Mouse (Mus musculus) forebrain, embryonic 11.5 days (tissue): Measurements from ENCODE around the gene Pih1d2. TPM values are rescaled to one million over a fixed set of nuclear protein-coding genes. Genes with fewer than 3 reads are reported as not detected.
A peak's percentile ranks its signal among the peaks of the same experiment; 100 is the strongest.

Experiments
- ATAC-seq: fragments of 200-750 bp; cut with Nextera tagmentation; replicated peaks from 2 replicates; pipeline ENCODE4 v1.8.0; 2017; ENCODE audit warnings: moderate TSS enrichment; ENCODE audit not compliant: low FRiP score
- DNase-seq: peaks from one replicate; pipeline ENCODE4 v3.0.0-alpha.2; 2017; ENCODE audit warnings: low spot score
- H3K27ac ChIP-seq: fragments of 300-500 bp; sonication (generic); 2 replicates; pipeline ENCODE4 v1.5.1; 2014; ENCODE audit warnings: low read depth, low read length
- H3K27me3 ChIP-seq: fragments of 300-500 bp; sonication (generic); 2 replicates; pipeline ENCODE4 v1.6.1; 2014; ENCODE audit warnings: mild to moderate bottlenecking, low read length, mixed read lengths; ENCODE audit not compliant: control insufficient read depth, insufficient read depth
- H3K36me3 ChIP-seq: fragments of 300-500 bp; sonication (generic); 2 replicates; pipeline ENCODE4 v1.6.1; 2014; ENCODE audit warnings: mild to moderate bottlenecking, low read length, moderate library complexity, mixed read lengths; ENCODE audit not compliant: control insufficient read depth, insufficient read depth
- H3K4me1 ChIP-seq: fragments of 300-500 bp; sonication (generic); replicated peaks from 2 replicates; pipeline ENCODE4 v1.6.1; 2014; ENCODE audit warnings: low read length, mixed read lengths; ENCODE audit not compliant: control insufficient read depth, insufficient read depth
- H3K4me2 ChIP-seq: fragments of 300-500 bp; sonication (generic); 2 replicates; pipeline ENCODE4 v1.6.1; 2014; ENCODE audit warnings: low read depth, mild to moderate bottlenecking, low read length, moderate library complexity, mixed read lengths; ENCODE audit not compliant: severe bottlenecking
- H3K4me3 ChIP-seq: fragments of 300-500 bp; sonication (generic); 2 replicates; pipeline ENCODE4 v1.5.1; 2014; ENCODE audit warnings: low read depth, low read length
- H3K9ac ChIP-seq: fragments of 300-500 bp; sonication (generic); 2 replicates; pipeline ENCODE4 v1.6.1; 2014; ENCODE audit warnings: low read length
- H3K9me3 ChIP-seq: fragments of 300-500 bp; sonication (generic); 2 replicates; pipeline ENCODE4 v1.6.1; 2016; ENCODE audit warnings: low read length, mixed read lengths; ENCODE audit not compliant: control insufficient read depth
- WGBS: fragments of 180-500 bp; shearing (Covaris S2); extraction: QIAGEN DNeasy Blood & Tissue Kit; methylation state at CpG from one replicate; pipeline ENCODE4 v1.1.7; 2014; 5-methylcytosine and 5-hydroxymethylcytosine counted together
- polyA plus RNA-seq: library from polyadenylated mRNA; unstranded; fragments of >200 nt; fragmentation: Nextera tagmentation; extraction: Ambion mirVana; gene quantifications from 2 replicates; pipeline ENCODE4 v1.2.1, GENCODE M21; 2014

Pih1d2 gene
- polyA plus RNA-seq, 1 experiment from 2014 or later: 8.6 TPM

- Histone ChIP-seq H3K4me2 (no peak overlapping the region), H3K9ac (no peak overlapping the region), H3K27ac (no peak overlapping the region), H3K4me3 (no peak overlapping the region), H3K9me3 (no peaks in the 10 kb centered on the region), H3K27me3 (no peaks in the 10 kb centered on the region), H3K4me1 (no peaks in the 10 kb centered on the region), H3K36me3 (peaks cover 7% of the 10 kb centered on the region; the same call in 1 of the 2 replicates)
- DNase-seq: no peak
- WGBS: 89% methylated on average over 9 of the region's 9 CpGs
- no peak for ATAC-seq
Measured at GRCm38 (mm10) chr9:50592955-50593354, 24.2 kb upstream of the Pih1d2 start.

DNA sequence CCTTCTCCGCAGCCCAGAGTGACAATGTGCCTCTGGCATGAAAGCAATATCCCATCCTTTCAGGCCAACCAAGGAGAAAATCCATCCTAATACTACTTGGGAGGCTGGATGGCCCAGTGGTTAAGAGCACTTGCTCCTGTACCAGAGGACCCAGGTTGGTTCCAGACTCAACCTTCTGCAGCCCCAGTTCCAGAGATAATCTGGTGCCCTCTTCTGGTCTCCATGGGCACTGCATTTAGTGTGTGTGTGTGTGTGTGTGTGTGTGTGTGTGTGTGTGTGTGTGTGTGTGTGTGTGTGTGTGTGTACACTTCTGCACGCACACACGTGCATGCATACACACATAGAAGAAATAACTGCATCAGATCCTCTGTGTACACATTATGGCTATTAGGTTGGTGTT lies 23.6 kb upstream of the Pih1d2 start:
- H3K9me3 ChIP-seq: no peaks in the 10 kb centered on the region
- H3K4me3 ChIP-seq: no peak overlapping the region
- 87% methylated on average over 3 of the region's 3 CpGs for WGBS
- no peak overlapping the region for H3K9ac ChIP-seq
- no peak overlapping the region for H3K4me2 ChIP-seq
- DNase-seq (peak; percentile 73), ATAC-seq (no peak)
- H3K27me3 ChIP-seq: no peaks in the 10 kb centered on the region
- H3K27ac ChIP-seq: no peak overlapping the region
- H3K4me1 ChIP-seq: no peaks in the 10 kb centered on the region
- peaks cover 11% of the 10 kb centered on the region; the same call in 1 of the 2 replicates for H3K36me3 ChIP-seq

- peaks cover 11% of the 10 kb centered on the region; the same call in 1 of the 2 replicates for H3K36me3 ChIP-seq
- 84% methylated on average over 12 of the region's 12 CpGs for WGBS
- ATAC-seq (no peak), DNase-seq (no peak)
- H3K4me2 ChIP-seq: no peak overlapping the region
- H3K9ac ChIP-seq: no peak overlapping the region
- H3K27ac ChIP-seq: no peak overlapping the region
- H3K27me3 ChIP-seq: no peaks in the 10 kb centered on the region
- no peaks in the 10 kb centered on the region for H3K9me3 ChIP-seq
- no peaks in the 10 kb centered on the region for H3K4me1 ChIP-seq
- no peak overlapping the region for H3K4me3 ChIP-seq
Measured at GRCm38 (mm10) chr9:50594794-50595417, 22.2 kb upstream of the Pih1d2 start.

DNA sequence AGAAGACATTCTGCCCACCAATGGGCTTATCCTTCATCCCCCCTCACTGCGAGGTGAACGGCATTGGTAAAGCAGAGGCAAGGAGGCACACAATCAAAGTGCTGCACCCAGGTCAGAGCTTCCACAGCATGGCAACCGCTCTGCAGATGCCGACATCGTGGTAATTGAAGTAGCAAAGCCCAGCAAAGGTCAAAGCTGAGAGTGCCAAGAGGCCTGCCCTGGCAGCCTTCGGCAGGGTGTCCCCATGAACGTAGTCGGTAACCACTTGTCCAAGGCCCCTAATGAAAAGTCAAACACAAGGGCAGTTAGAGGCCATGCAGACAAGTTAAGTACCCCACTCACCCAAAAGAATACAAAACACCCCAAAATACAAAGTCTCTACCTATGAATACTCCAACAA lies 20.1 kb upstream of the Pih1d2 start:
- DNase-seq (no peak), ATAC-seq (no peak)
- WGBS: 95% methylated on average over 8 of the region's 8 CpGs

DNA sequence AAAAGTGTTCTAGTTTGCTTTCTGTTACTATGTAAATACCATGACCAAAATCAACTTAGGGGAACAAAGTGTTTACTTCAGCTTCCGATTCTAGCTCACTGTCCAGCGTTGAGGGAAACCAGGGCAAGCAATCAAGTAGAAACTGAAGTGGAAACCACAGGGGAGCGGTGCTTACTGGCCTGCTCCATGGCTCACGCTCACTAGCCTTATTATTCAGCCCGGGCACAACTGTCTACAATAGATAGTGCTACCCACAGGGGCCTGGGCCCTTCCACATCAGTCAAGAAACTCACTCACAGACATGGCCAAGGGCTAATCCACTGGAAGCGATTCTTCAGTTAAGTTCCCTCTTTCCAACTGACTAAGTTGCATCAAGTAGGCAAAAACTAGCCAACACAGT lies 15.6 kb upstream of the Pih1d2 start:
- no peaks in the 10 kb centered on the region for H3K9me3 ChIP-seq
- H3K36me3 ChIP-seq: peaks cover 8% of the 10 kb centered on the region; the same call in 1 of the 2 replicates
- no peak overlapping the region for H3K27ac ChIP-seq
- H3K4me3 ChIP-seq: no peak overlapping the region
- no peaks in the 10 kb centered on the region for H3K27me3 ChIP-seq
- H3K4me2 ChIP-seq: no peak overlapping the region
- DNase-seq (no peak), ATAC-seq (no peak)
- 93% methylated on average over 6 of the region's 6 CpGs for WGBS
- no peak overlapping the region for H3K9ac ChIP-seq
- peaks cover 8% of the 10 kb centered on the region; the same call in 1 of the 2 replicates for H3K4me1 ChIP-seq

More for the DNA sequence above, 20.1 kb upstream of the Pih1d2 start:
- Histone ChIP-seq H3K9ac (no peak overlapping the region), H3K27ac (no peak overlapping the region), H3K27me3 (no peaks in the 10 kb centered on the region), H3K4me3 (no peak overlapping the region), H3K36me3 (peaks cover 11% of the 10 kb centered on the region; the same call in 1 of the 2 replicates), H3K9me3 (no peaks in the 10 kb centered on the region), H3K4me2 (no peak overlapping the region), H3K4me1 (no peaks in the 10 kb centered on the region; the same call in 1 of the 2 replicates)

DNA sequence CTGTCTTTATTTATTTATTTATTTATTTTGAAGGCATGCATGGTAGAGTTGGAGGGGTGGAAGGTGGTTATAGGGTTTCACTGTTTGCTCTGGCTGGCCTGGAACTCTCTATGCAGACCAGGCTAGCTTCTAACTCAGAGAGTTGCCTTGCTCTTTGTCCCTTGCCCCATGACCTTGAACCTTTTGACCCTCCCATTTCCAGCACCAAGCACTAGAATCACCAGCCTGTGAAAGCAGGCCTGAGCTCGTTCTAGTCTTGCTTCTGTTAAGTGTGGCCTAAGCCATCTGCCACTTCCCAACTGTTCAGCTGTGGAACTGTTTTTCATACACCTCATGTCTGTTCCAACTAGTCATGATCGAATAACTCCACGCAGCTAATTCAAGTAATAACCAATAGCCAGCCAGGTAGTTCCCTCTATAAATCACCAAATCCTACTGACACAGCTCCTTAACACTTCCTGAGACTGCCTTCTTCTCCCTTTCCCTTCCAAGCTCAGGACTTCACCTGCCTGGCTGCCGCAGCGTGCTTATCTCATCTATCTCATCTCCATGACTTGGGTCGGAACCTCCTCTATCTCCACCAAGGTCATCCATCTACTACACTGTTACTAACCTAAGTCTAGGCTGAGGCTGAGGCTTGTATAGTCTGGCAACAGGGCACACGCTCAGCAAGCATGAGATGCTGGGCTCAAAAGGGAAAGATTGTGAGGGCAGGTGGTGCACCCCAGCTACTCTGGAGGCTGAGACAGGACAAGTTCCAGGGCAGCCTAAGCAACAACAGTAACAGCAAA lies 14.9 kb upstream of the Pih1d2 start:
- H3K27me3 ChIP-seq: no peaks in the 10 kb centered on the region
- no peak for DNase-seq
- peak overlapping the region; percentile 85 for H3K4me3 ChIP-seq
- H3K27ac ChIP-seq: no peak overlapping the region
- H3K9me3 ChIP-seq: no peaks in the 10 kb centered on the region
- no peak overlapping the region for H3K9ac ChIP-seq
- 92% methylated on average over 7 of the region's 7 CpGs for WGBS
- H3K4me1 ChIP-seq: peaks cover 8% of the 10 kb centered on the region; the same call in 1 of the 2 replicates
- ATAC-seq: no peak
- H3K4me2 ChIP-seq: peak overlapping the region; percentile 93
- H3K36me3 ChIP-seq: peaks cover 7% of the 10 kb centered on the region; the same call in 1 of the 2 replicates

DNA sequence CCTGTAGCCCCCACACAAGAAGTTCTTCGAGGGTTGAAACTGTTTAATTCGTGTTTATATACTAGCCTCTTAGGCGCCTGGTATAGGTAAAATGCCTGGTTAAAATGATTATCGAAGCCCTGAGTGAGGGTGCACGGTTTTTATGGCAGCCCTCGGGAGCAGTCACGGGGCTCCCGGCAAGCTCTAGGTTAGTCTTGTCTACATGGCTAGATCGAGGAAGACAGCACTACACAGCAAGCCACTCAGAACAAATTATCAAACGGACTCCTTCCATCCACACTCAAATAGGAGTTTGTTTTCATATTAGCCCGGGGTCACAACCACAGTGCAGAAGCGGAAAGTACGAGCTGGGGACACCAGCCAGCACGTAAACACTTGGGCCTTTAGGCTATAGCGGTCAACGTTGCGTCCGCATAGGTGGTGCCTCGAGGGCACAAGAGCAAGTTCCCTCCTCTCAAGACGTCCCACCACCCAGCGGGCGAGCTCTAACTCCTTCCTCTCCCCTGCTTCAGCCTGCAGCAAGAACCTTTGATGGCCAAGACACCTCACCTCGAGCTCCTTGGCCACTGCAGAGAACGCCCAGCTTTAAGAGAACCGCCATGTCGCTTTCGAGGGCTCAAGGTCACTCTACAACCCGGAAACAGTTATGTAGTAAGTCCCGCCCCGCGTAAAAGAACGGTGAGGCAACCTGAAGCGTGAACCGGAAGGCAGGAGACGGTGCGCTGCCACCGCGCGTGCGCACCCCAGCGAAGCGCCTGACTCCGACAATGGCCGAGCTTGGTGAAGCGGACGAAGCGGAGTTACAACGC lies 13.7 kb upstream of the Pih1d2 start, which contains the start of the genes Sdhd and Timm8b:
Gene Sdhd, minus strand, starts transcription at position 624 of the 809 bp plus-strand sequence.
Gene Timm8b, plus strand, starts transcription at position 722 of the 809 bp plus-strand sequence.
- Histone ChIP-seq H3K4me1 (peaks cover 8% of the 10 kb centered on the region; the same call in 1 of the 2 replicates), H3K9ac (peak within 1 kb of the TSS; percentile 84), H3K4me2 (peak within 1 kb of the TSS; percentile 93), H3K27me3 (no peaks in the 10 kb centered on the region), H3K9me3 (no peaks in the 10 kb centered on the region), H3K27ac (peak within 1 kb of the TSS; percentile 75), H3K36me3 (no peaks in the 10 kb centered on the region; the same call in 1 of the 2 replicates), H3K4me3 (peak within 1 kb of the TSS; percentile 85)
- WGBS: 1% methylated on average over 48 of the region's 48 CpGs
- DNase-seq (peak; percentile 95), ATAC-seq (peak; percentile 97)

- Histone ChIP-seq H3K9ac (peak overlapping the region; percentile 84), H3K36me3 (no peaks in the 10 kb centered on the region; the same call in 1 of the 2 replicates), H3K4me2 (peak overlapping the region; percentile 73), H3K4me3 (peak overlapping the region; percentile 85), H3K4me1 (peaks cover 8% of the 10 kb centered on the region; the same call in 1 of the 2 replicates), H3K27me3 (no peaks in the 10 kb centered on the region), H3K9me3 (no peaks in the 10 kb centered on the region), H3K27ac (peak overlapping the region; percentile 75)
- peak; percentile 92 for ATAC-seq
- DNase-seq: no peak
- under 1% methylated on average over 24 of the region's 24 CpGs for WGBS
Measured at GRCm38 (mm10) chr9:50603998-50604324, 13.2 kb upstream of the Pih1d2 start.
